Mouse (Mus musculus): ENCODE results near the gene Ostn.

DNA sequence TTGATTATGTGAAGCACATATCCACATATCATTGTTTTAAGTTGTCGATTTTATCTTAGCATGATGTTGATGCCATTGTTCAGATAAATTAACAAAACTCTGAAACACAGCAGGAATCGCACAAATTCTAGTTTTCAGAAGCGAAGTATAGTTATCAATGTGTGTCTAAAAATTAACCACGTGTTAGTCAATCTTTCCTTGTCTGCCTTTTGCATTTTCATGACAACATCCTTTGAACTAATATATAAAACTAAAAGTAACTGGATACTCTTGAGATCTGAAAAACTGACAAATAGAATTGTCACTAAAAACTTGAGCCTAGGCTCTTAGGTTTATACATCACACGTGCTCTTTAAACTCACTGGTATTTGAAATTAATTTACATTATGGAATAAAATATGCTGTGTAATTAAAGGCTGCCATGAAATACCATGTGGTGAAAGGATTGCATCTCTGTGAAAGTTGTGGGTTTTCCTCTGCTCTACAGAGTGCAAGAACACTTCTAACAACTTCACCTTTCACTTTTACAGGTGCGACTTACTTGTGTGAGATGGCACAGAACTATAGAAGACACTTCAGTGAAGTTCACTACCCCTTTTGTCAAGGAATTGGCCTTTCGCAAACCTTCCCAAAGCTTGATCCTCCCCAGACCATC is 42.7 kb downstream of the Ostn start:
- TF ChIP-seq CTCF (IDR thresholded peaks at IDR 0.05; ENCODE audit: borderline replicate concordance, insufficient read depth, low read depth, low read length) (no peak), POLR2A (IDR thresholded peaks at IDR 0.05; ENCODE audit: borderline replicate concordance, insufficient read depth, low read length) (no peak)
